Mouse (Mus musculus) midbrain, postnatal 0 days (tissue): ENCODE measurements around the gene Sfn. TPM values are rescaled to one million over a fixed set of nuclear protein-coding genes. Genes with fewer than 3 reads are reported as not detected.

Experiments
- ATAC-seq: fragments of 200-750 bp; cut with Nextera tagmentation; 2 replicates; pipeline ENCODE4 v1.8.0; 2017; ENCODE audit warnings: moderate number of reproducible peaks, mild to moderate bottlenecking, moderate TSS enrichment, moderate library complexity; ENCODE audit not compliant: low FRiP score
- DNase-seq: peaks from one replicate; pipeline ENCODE4 v3.0.0-alpha.2; 2015; ENCODE audit warnings: low spot score
- H3K27ac ChIP-seq: fragments of 300-500 bp; sonication (generic); 2 replicates; pipeline ENCODE4 v1.5.1; 2014; ENCODE audit warnings: low read depth, mild to moderate bottlenecking, low read length, mixed read lengths
- H3K27me3 ChIP-seq: fragments of 300-500 bp; sonication (generic); 2 replicates; pipeline ENCODE4 v1.6.1; 2014; ENCODE audit warnings: low read length, control low read depth, mixed read lengths; ENCODE audit not compliant: insufficient read depth
- H3K36me3 ChIP-seq: fragments of 300-500 bp; sonication (generic); 2 replicates; pipeline ENCODE4 v1.6.1; 2014; ENCODE audit warnings: low read length, control low read depth, mixed read lengths; ENCODE audit not compliant: insufficient read depth
- H3K4me1 ChIP-seq: fragments of 300-500 bp; sonication (generic); 2 replicates; pipeline ENCODE4 v1.6.1; 2014; ENCODE audit warnings: mild to moderate bottlenecking, control low read depth, antibody characterized with exemption, low read length, mixed read lengths; ENCODE audit not compliant: insufficient read depth
- H3K4me2 ChIP-seq: fragments of 300-500 bp; sonication (generic); 2 replicates; pipeline ENCODE4 v1.6.1; 2014; ENCODE audit warnings: low read depth, mild to moderate bottlenecking, low read length, mixed read lengths; ENCODE audit not compliant: poor library complexity, severe bottlenecking
- H3K4me3 ChIP-seq: fragments of 300-500 bp; sonication (generic); 2 replicates; pipeline ENCODE4 v1.5.1; 2014; ENCODE audit warnings: low read depth, mild to moderate bottlenecking, low read length, moderate library complexity
- H3K9ac ChIP-seq: fragments of 300-500 bp; sonication (generic); replicated peaks from 2 replicates; pipeline ENCODE4 v1.6.1; 2014; ENCODE audit warnings: mild to moderate bottlenecking, low read length, moderate library complexity, mixed read lengths; ENCODE audit not compliant: poor library complexity, severe bottlenecking
- H3K9me3 ChIP-seq: fragments of 300-500 bp; sonication (generic); 2 replicates; pipeline ENCODE4 v1.6.1; 2016; ENCODE audit warnings: low read length, control low read depth
- CTCF ChIP-seq: IDR thresholded peaks from 2 replicates; pipeline ENCODE4 v1.5.1; 2016; ENCODE audit warnings: antibody characterized with exemption, mild to moderate bottlenecking
- WGBS: fragments of 180-500 bp; shearing (Covaris S2); extraction: QIAGEN DNeasy Blood & Tissue Kit; methylation state at CpG from one replicate; pipeline ENCODE4 v1.1.7; 2014; 5-methylcytosine and 5-hydroxymethylcytosine counted together
- polyA plus RNA-seq: library from polyadenylated mRNA; unstranded; fragments of >200 nt; fragmentation: Nextera tagmentation; extraction: Ambion mirVana; gene quantifications from 2 replicates; pipeline ENCODE4 v1.2.1, GENCODE M21; 2015
- total RNA-seq: library from RNA; depleted of rRNA; stranded (reverse); fragments of >200 nt; gene quantifications from 2 replicates; pipeline ENCODE4 v1.2.3, GENCODE M21; 2014

The Sfn gene
- total and polyA plus RNA-seq, 2 experiments from 2014 or later: 0.86 to 2.0 TPM

- TF ChIP-seq CTCF: peak; percentile 45
- Histone ChIP-seq H3K9me3 (no peaks in the 10 kb centered on the region), H3K4me3 (peak within 1 kb of the TSS; percentile 96), H3K36me3 (peaks cover 12% of the 10 kb centered on the region), H3K4me1 (no peaks in the 10 kb centered on the region), H3K9ac (peak within 1 kb of the TSS; percentile 77), H3K27me3 (no peaks in the 10 kb centered on the region), H3K4me2 (peak within 1 kb of the TSS; percentile 93), H3K27ac (peak within 1 kb of the TSS; percentile 79)
- ATAC-seq (peak; percentile 89), DNase-seq (peak; percentile 97)
- WGBS: 5% methylated on average over 44 of the region's 44 CpGs
These were observed 27.7 kb downstream of the Sfn start, which contains the start of gene Gpatch3 for GRCm38 (mm10) chr4:133574070-133574842. Gene Gpatch3 (plus strand): TSS chr4:133574745.

- WGBS: 62% methylated on average over 10 of the region's 10 CpGs
- no peak for TF ChIP-seq CTCF
These were observed 31.9 kb downstream of the Sfn start for GRCm38 (mm10) chr4:133570066-133570466.

GRCm38 (mm10) chr4:133569291-133570065, 32.5 kb downstream of the Sfn start:
- 82% methylated on average over 10 of the region's 10 CpGs for WGBS
- no peaks in the 10 kb centered on the region for H3K27me3 ChIP-seq
- no peak overlapping the region for H3K9ac ChIP-seq
- no peak overlapping the region for H3K4me2 ChIP-seq
- DNase-seq: no peak
- no peak for TF ChIP-seq CTCF
- ATAC-seq: no peak
- no peaks in the 10 kb centered on the region for H3K4me1 ChIP-seq
- H3K9me3 ChIP-seq: no peaks in the 10 kb centered on the region
- no peak overlapping the region for H3K4me3 ChIP-seq
- no peaks in the 10 kb centered on the region for H3K36me3 ChIP-seq
- H3K27ac ChIP-seq: no peak overlapping the region

More at GRCm38 (mm10) chr4:133570066-133570466, 31.9 kb downstream of the Sfn start:
- H3K9me3 ChIP-seq: no peaks in the 10 kb centered on the region
- H3K36me3 ChIP-seq: no peaks in the 10 kb centered on the region
- H3K9ac ChIP-seq: no peak overlapping the region
- no peaks in the 10 kb centered on the region for H3K27me3 ChIP-seq
- H3K27ac ChIP-seq: no peak overlapping the region
- DNase-seq: no peak
- H3K4me2 ChIP-seq: no peak overlapping the region
- no peak for ATAC-seq
- no peaks in the 10 kb centered on the region for H3K4me1 ChIP-seq
- no peak overlapping the region for H3K4me3 ChIP-seq

- 30% methylated on average over 8 of the region's 8 CpGs for WGBS
- no peaks in the 10 kb centered on the region for H3K27me3 ChIP-seq
- H3K9ac ChIP-seq: no peak overlapping the region
- no peak overlapping the region for H3K27ac ChIP-seq
- ATAC-seq: no peak
- H3K4me2 ChIP-seq: no peak overlapping the region
- H3K4me1 ChIP-seq: no peaks in the 10 kb centered on the region
- H3K36me3 ChIP-seq: no peaks in the 10 kb centered on the region
- H3K4me3 ChIP-seq: no peak overlapping the region
- no peaks in the 10 kb centered on the region for H3K9me3 ChIP-seq
- no peak for DNase-seq
- no peak for TF ChIP-seq CTCF
These were observed 34.7 kb downstream of the Sfn start for GRCm38 (mm10) chr4:133567251-133567650.

GRCm38 (mm10) chr4:133563123-133563571, 38.8 kb downstream of the Sfn start:
- no peak overlapping the region for H3K9ac ChIP-seq
- no peak for ATAC-seq
- H3K9me3 ChIP-seq: no peaks in the 10 kb centered on the region
- H3K36me3 ChIP-seq: no peaks in the 10 kb centered on the region
- DNase-seq: peak; percentile 60
- H3K27ac ChIP-seq: no peak overlapping the region
- no peak for TF ChIP-seq CTCF
- no peaks in the 10 kb centered on the region for H3K27me3 ChIP-seq
- H3K4me2 ChIP-seq: no peak overlapping the region
- no peaks in the 10 kb centered on the region for H3K4me1 ChIP-seq
- 65% methylated on average over 11 of the region's 11 CpGs for WGBS
- H3K4me3 ChIP-seq: no peak overlapping the region

- DNase-seq: no peak
- 75% methylated on average over 4 of the region's 4 CpGs for WGBS
- H3K36me3 ChIP-seq: no peaks in the 10 kb centered on the region
- no peaks in the 10 kb centered on the region for H3K27me3 ChIP-seq
- no peak for TF ChIP-seq CTCF
- no peaks in the 10 kb centered on the region for H3K9me3 ChIP-seq
- no peak overlapping the region for H3K4me2 ChIP-seq
- H3K4me1 ChIP-seq: no peaks in the 10 kb centered on the region
- ATAC-seq: no peak
- no peak overlapping the region for H3K4me3 ChIP-seq
- H3K27ac ChIP-seq: no peak overlapping the region
- H3K9ac ChIP-seq: no peak overlapping the region
These were observed 40.3 kb downstream of the Sfn start for GRCm38 (mm10) chr4:133561622-133562021.
